Mouse (Mus musculus): ENCODE results near the gene Pla2g2f. TPM values are rescaled to one million over a fixed set of nuclear protein-coding genes. Genes with fewer than 3 reads are reported as not detected.

Pla2g2f gene
- under 1 TPM; 0.10 to 0.12 TPM for total RNA-seq (2021)

- intact Hi-C loops (cut with DNase I) = no loop called here
- no peak for DNase-seq
These were observed at the start of gene Pla2g2f for GRCm38 (mm10) chr4:138757416-138757815. Gene Pla2g2f (minus strand): TSS chr4:138757626.

- intact Hi-C loops (cut with DNase I) = no loop called here
- peak; percentile 54 to 57 for DNase-seq
These were observed 49.6 kb upstream of the Pla2g2f start for GRCm38 (mm10) chr4:138806920-138807541.

GRCm38 (mm10) chr4:138806160-138806559, 48.7 kb upstream of the Pla2g2f start:
- DNase-seq = no peak
- intact Hi-C loops (cut with DNase I) = no loop called here

GRCm38 (mm10) chr4:138805248-138805647, 47.8 kb upstream of the Pla2g2f start:
- intact Hi-C loops (cut with DNase I) = no loop called here
- no peak for DNase-seq

GRCm38 (mm10) chr4:138802917-138803316, 45.5 kb upstream of the Pla2g2f start:
- DNase-seq = no peak
- intact Hi-C loops (cut with DNase I) = no loop called here

GRCm38 (mm10) chr4:138801631-138802030, 44.2 kb upstream of the Pla2g2f start:
- no peak for DNase-seq
- intact Hi-C loops (cut with DNase I) = no loop called here

- peak; percentile 24 to 35 for DNase-seq
These were observed 42.8 kb upstream of the Pla2g2f start for GRCm38 (mm10) chr4:138800134-138800744.

GRCm38 (mm10) chr4:138797217-138797570, 39.8 kb upstream of the Pla2g2f start:
- intact Hi-C loops (cut with DNase I) = no loop called here
- DNase-seq = peak in 1 of 2 experiments; percentile 15

More at GRCm38 (mm10) chr4:138800134-138800744, 42.8 kb upstream of the Pla2g2f start:
- intact Hi-C loops (cut with DNase I) = no loop called here

GRCm38 (mm10) chr4:138796513-138797216, 39.2 kb upstream of the Pla2g2f start:
- intact Hi-C loops (cut with DNase I) = no loop called here
- peak in 1 of 2 experiments; percentile 18 for DNase-seq

GRCm38 (mm10) chr4:138794344-138794743, 36.9 kb upstream of the Pla2g2f start:
- intact Hi-C loops (cut with DNase I) = loop anchor here (5.0 kb wide), 1 partner anchor 58 kb away; no protein-coding TSS in a partner anchor
- no peak for DNase-seq

- intact Hi-C loops (cut with DNase I) = loop anchor here (2.0 to 5.0 kb wide), 3 partner anchors 44 to 84 kb away; no protein-coding TSS in a partner anchor
- peak; percentile 31 to 51 for DNase-seq
These were observed 35.9 kb upstream of the Pla2g2f start for GRCm38 (mm10) chr4:138793276-138793675.

- no peak for DNase-seq
- intact Hi-C loops (cut with DNase I) = loop anchor here (2.0 to 5.0 kb wide), 3 partner anchors 44 to 84 kb away; no protein-coding TSS in a partner anchor
These were observed 35.2 kb upstream of the Pla2g2f start for GRCm38 (mm10) chr4:138792599-138792998.

- intact Hi-C loops (cut with DNase I) = loop anchor here (5.0 kb wide), 1 partner anchor 61 kb away; no protein-coding TSS in a partner anchor
- no peak for DNase-seq
These were observed 34.0 kb upstream of the Pla2g2f start for GRCm38 (mm10) chr4:138791452-138791851.

GRCm38 (mm10) chr4:138788381-138788780, 31.0 kb upstream of the Pla2g2f start:
- intact Hi-C loops (cut with DNase I) = no loop called here
- no peak for DNase-seq

GRCm38 (mm10) chr4:138786141-138786540, 28.7 kb upstream of the Pla2g2f start:
- intact Hi-C loops (cut with DNase I) = no loop called here
- peak in 1 of 2 experiments; percentile 39 for DNase-seq

- peak in 1 of 2 experiments; percentile 12 for DNase-seq
- intact Hi-C loops (cut with DNase I) = no loop called here
These were observed 28.3 kb upstream of the Pla2g2f start for GRCm38 (mm10) chr4:138785721-138786120.

- intact Hi-C loops (cut with DNase I) = no loop called here
- DNase-seq = no peak
These were observed 24.7 kb upstream of the Pla2g2f start for GRCm38 (mm10) chr4:138782098-138782497.

- DNase-seq = no peak
- intact Hi-C loops (cut with DNase I) = no loop called here
These were observed 22.9 kb upstream of the Pla2g2f start for GRCm38 (mm10) chr4:138780300-138780699.

- no peak for DNase-seq
- intact Hi-C loops (cut with DNase I) = no loop called here
These were observed 20.3 kb upstream of the Pla2g2f start for GRCm38 (mm10) chr4:138777417-138778407.

- DNase-seq = no peak
- intact Hi-C loops (cut with DNase I) = no loop called here
These were observed 18.0 kb upstream of the Pla2g2f start, which contains the start of gene Pla2g2d for GRCm38 (mm10) chr4:138775435-138775834. Gene Pla2g2d (plus strand): TSS chr4:138775735.

Data from heart, postnatal 10 days (tissue).